Mouse (Mus musculus) heart, embryonic 10.5 days (tissue): ENCODE data around the gene Ctag2. TPM values are rescaled to one million over a fixed set of nuclear protein-coding genes. Genes with fewer than 3 reads are reported as not detected.

Source experiments
- DNase-seq: peaks from one replicate; pipeline ENCODE4 v3.0.0-alpha.2; 2017; ENCODE audit warnings: low spot score
- H3K27ac ChIP-seq: fragments of 300-500 bp; sonication (generic); 2 replicates; pipeline ENCODE4 v1.5.1; 2016; ENCODE audit warnings: mild to moderate bottlenecking
- H3K27me3 ChIP-seq: fragments of 300-500 bp; sonication (generic); 2 replicates; pipeline ENCODE4 v1.6.1; 2016; ENCODE audit warnings: mild to moderate bottlenecking; ENCODE audit not compliant: poor library complexity, insufficient read depth, severe bottlenecking
- H3K36me3 ChIP-seq: fragments of 300-500 bp; sonication (generic); 2 replicates; pipeline ENCODE4 v1.6.1; 2016; ENCODE audit warnings: mild to moderate bottlenecking, moderate library complexity
- H3K4me1 ChIP-seq: fragments of 300-500 bp; sonication (generic); 2 replicates; pipeline ENCODE4 v1.6.1; 2016; ENCODE audit warnings: mild to moderate bottlenecking
- H3K4me3 ChIP-seq: fragments of 300-500 bp; sonication (generic); 2 replicates; pipeline ENCODE4 v1.5.1; 2016; ENCODE audit warnings: mild to moderate bottlenecking, moderate library complexity
- H3K9me3 ChIP-seq: fragments of 300-500 bp; sonication (generic); 2 replicates; pipeline ENCODE4 v1.6.1; 2016; ENCODE audit warnings: mild to moderate bottlenecking, moderate library complexity
- WGBS: fragments of 180-500 bp; shearing (Covaris S2); methylation state at CpG from one replicate; pipeline ENCODE4 v1.1.7; 2016; 5-methylcytosine and 5-hydroxymethylcytosine counted together
- polyA plus RNA-seq: library from polyadenylated mRNA; unstranded; fragments of >200 nt; fragmentation: Nextera tagmentation; extraction: Ambion mirVana; gene quantifications from 2 replicates; pipeline ENCODE4 v1.2.1, GENCODE M21; 2016

The Ctag2 gene
- not detected in 2 replicates for polyA plus RNA-seq

DNA sequence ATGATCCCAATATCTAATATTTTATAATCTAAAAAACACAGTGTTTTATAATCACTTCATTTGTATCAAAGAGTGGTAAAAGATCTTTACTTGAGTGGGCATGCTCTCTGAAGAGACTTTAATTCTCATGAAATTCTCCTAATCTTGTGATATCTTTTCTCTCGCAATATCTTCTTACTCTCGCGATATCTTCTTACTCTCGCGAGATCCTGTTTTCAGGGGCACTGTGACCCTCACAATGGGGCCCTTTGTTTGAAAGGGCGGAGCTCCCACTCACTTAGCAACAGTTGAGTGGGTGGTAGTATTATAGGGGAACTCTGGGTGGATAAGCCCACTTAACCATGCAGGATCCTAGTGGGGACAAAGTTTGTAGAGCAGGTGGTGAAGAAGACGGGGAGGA lies at the start of gene Ctag2:
TSS of gene Ctag2 (plus strand) at position 301 of the 400 bp plus-strand sequence.
- Histone ChIP-seq H3K9me3 (no peaks in the 10 kb centered on the region), H3K27ac (no peak within 1 kb of the TSS), H3K27me3 (no peaks in the 10 kb centered on the region), H3K36me3 (no peaks in the 10 kb centered on the region), H3K4me3 (no peak within 1 kb of the TSS), H3K4me1 (no peaks in the 10 kb centered on the region)
- no peak for DNase-seq
- 85% methylated on average over 7 of the region's 7 CpGs for WGBS
